Mouse (Mus musculus): ENCODE measurements around the gene Srgap3.

GRCm38 (mm10) chr6:112972858-112973631, 26.0 kb upstream of the Srgap3 start:
- no peak for TF ChIP-seq GATA1 (IDR thresholded peaks at IDR 0.05; ENCODE audit: low read length)
- no peak for TF ChIP-seq TAL1 (IDR thresholded peaks at IDR 0.05; ENCODE audit: low read length)

All from erythroblast, embryonic 14.5 days (primary cell).